Mouse (Mus musculus) C2C12 (cell line): ENCODE measurements around the gene Frmd6.

ENCODE experiments used
- CTCF ChIP-seq: IDR thresholded peaks from one replicate; pipeline ENCODE4 v1.5.1; 2011; ENCODE audit not compliant: control insufficient read depth, insufficient read depth, insufficient read length
- MYOD1 ChIP-seq: IDR thresholded peaks from one replicate; pipeline ENCODE4 v1.6.1; 2011; ENCODE audit warnings: low read depth; ENCODE audit not compliant: control insufficient read depth, insufficient read length
- USF1 ChIP-seq: IDR thresholded peaks from one replicate; pipeline ENCODE4 v1.6.1; 2011; ENCODE audit warnings: low read depth, mild to moderate bottlenecking, control low read depth, moderate library complexity

DNA sequence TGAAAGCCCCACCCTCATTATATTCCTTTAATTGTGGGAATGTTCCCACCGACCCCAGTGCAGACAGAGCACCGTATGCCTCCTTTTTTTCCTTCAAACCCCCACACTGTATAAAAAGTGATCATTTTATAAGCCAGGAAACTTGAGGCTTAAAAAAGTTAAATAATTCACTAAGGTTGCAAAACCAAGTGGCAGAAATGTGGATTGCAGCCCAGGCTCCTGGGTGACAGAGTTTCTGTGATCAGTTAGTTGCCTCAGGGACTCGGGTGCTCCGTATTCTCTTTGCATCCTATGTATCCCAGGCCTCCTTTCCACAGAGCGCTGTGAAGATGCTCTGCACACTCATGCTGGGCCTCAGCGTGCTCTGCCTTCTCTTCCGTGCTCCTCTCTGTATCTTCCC lies 58.8 kb downstream of the Frmd6 start:
- TF ChIP-seq CTCF, result no peak
- TF ChIP-seq USF1, result no peak
- TF ChIP-seq MYOD1, result no peak
